Mouse (Mus musculus) forebrain, embryonic 13.5 days (tissue): ENCODE measurements at regions not wholly inside any gene's neighbourhood (a gene's known extent, or its start where the extent isn't known, plus 50 kb on each side); places are given as distances from the start of the nearest gene placed in this dataset.
A peak's percentile ranks its signal among the peaks of the same experiment; 100 is the strongest.

ENCODE experiments used
- ATAC-seq: fragments of 200-750 bp; cut with Nextera tagmentation; 2 replicates; pipeline ENCODE4 v1.8.0; 2017
- H3K27ac ChIP-seq: fragments of 300-500 bp; sonication (generic); 2 replicates; pipeline ENCODE4 v1.5.1; 2015; ENCODE audit warnings: inconsistent platforms, mild to moderate bottlenecking, moderate library complexity
- H3K27me3 ChIP-seq: fragments of 300-500 bp; sonication (generic); 2 replicates; pipeline ENCODE4 v1.6.1; 2015; ENCODE audit warnings: mild to moderate bottlenecking, inconsistent platforms
- H3K36me3 ChIP-seq: fragments of 300-500 bp; sonication (generic); 2 replicates; pipeline ENCODE4 v1.6.1; 2015; ENCODE audit warnings: mild to moderate bottlenecking, inconsistent platforms; ENCODE audit not compliant: poor library complexity, severe bottlenecking
- H3K4me1 ChIP-seq: fragments of 300-500 bp; sonication (generic); 2 replicates; pipeline ENCODE4 v1.6.1; 2015; ENCODE audit warnings: inconsistent platforms
- H3K4me2 ChIP-seq: fragments of 300-500 bp; sonication (generic); 2 replicates; pipeline ENCODE4 v1.6.1; 2015; ENCODE audit warnings: inconsistent platforms, mild to moderate bottlenecking, moderate library complexity
- H3K4me3 ChIP-seq: fragments of 300-500 bp; sonication (generic); 2 replicates; pipeline ENCODE4 v1.5.1; 2015; ENCODE audit warnings: mild to moderate bottlenecking, inconsistent platforms
- H3K9ac ChIP-seq: fragments of 300-500 bp; sonication (generic); 2 replicates; pipeline ENCODE4 v1.6.1; 2015; ENCODE audit warnings: mild to moderate bottlenecking, inconsistent platforms
- H3K9me3 ChIP-seq: fragments of 300-500 bp; sonication (generic); replicated peaks from 2 replicates; pipeline ENCODE4 v1.6.1; 2016; ENCODE audit warnings: inconsistent platforms
- WGBS: fragments of 180-500 bp; shearing (Covaris S2); methylation state at CpG from one replicate; pipeline ENCODE4 v1.1.7; 2015; 5-methylcytosine and 5-hydroxymethylcytosine counted together

DNA sequence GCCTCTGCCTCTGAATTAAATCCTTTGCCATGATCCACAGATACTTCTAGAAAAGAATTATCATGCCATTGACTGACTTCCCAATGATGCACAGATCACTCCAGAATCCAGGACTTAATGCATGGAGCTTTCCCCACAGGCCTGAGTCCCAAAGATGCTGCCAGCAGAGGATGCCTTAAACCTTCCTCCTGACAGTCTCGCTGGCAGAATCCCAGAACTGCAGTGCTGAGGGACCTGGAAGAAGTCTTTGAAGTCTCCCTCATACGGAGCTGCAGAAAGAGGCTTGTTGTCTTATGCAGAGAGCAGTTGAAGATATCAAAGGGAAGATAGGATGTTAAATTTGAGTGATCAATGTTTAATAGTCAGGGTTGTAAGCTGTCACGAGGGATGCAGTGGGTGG, 233.8 kb upstream of the Zmiz1 start:
- H3K27me3 ChIP-seq: no peaks in the 10 kb centered on the region
- ATAC-seq: no peak
- peaks cover 57% of the 10 kb centered on the region for H3K4me1 ChIP-seq
- no peak overlapping the region for H3K4me3 ChIP-seq
- peak overlapping the region; percentile 89 for H3K27ac ChIP-seq
- H3K9ac ChIP-seq: no peak overlapping the region
- no peaks in the 10 kb centered on the region for H3K36me3 ChIP-seq
- 52% methylated on average over 3 of the region's 3 CpGs for WGBS
- H3K9me3 ChIP-seq: no peaks in the 10 kb centered on the region
- H3K4me2 ChIP-seq: peak overlapping the region; percentile 40

DNA sequence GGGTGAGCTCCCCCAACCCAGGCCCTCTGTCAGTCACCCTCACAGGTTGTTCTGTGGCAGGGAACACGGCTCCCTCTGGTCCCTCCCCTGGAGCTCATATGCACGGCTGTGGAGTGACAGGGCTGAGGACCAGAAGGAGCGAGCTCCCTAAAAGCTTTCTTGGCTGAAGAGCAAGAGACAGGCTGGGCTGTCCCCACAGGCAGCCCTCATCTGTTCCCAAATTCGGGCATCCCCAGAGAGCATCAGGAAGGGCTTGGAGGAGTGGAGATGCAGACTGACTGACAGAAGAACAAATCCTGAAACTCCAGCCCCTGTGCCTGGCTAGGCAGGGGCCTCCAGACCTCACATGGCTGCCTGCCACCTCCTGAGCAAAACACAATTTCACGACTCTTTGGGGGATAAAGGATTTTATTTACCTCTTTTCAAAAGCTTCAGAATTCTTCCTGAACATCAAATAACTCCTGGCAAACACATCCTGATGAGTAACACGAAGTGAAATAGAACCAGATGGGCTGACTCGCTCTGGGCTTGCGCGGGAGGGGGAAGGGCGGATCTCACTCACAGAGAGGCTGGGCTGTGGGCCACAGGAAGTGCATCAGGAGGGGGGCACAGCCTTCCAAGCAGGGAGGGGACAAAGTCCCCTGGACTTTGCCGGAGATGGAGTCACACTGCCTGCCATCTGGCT, 232.7 kb upstream of the Zmiz1 start:
- Histone ChIP-seq H3K4me1 (peaks cover 61% of the 10 kb centered on the region), H3K27me3 (no peaks in the 10 kb centered on the region), H3K27ac (peak overlapping the region; percentile 89), H3K4me3 (0 out of 2 replicates have a peak overlapping the region, but pooled peaks have one; percentile 0), H3K9me3 (no peaks in the 10 kb centered on the region), H3K9ac (peak overlapping the region; percentile 31; the same call in 1 of the 2 replicates), H3K36me3 (no peaks in the 10 kb centered on the region), H3K4me2 (peak overlapping the region; percentile 40)
- 8% methylated on average over 11 of the region's 11 CpGs for WGBS
- ATAC-seq: peak; percentile 93

DNA sequence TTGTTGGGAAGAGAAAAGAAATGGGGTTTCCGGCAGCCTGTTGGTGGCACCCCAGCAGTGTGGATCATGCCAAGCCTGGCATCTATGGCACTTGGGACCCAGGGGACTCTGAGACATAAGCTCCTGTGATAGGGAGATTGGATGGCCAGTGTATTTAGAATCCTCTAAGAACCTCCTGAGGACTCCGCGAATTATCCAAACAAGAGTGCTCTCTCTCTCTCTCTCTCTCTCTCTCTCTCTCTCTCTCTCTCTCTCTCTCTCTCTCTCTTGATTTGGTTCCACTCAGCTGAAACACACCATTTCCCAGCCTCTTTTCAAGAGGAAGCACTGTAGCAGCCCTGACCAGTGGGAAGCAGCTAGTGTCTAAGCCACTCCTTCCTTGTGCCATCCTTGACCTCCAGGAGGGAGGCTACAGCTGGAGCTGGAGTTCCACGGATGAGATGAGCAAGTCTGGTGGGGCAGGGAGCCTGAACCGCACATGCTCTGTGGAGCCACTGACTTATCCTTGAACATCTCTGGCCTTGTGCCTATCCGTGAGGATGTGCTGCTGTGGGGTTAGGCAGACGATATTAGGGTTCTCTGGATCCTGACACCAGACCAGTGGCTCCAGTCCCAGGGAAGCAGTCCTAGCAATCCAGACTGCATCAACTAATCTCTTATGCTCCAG, 232.0 kb upstream of the Zmiz1 start:
- ATAC-seq: no peak
- H3K27ac ChIP-seq: peak overlapping the region; percentile 89
- H3K4me3 ChIP-seq: no peak overlapping the region
- no peaks in the 10 kb centered on the region for H3K27me3 ChIP-seq
- H3K4me2 ChIP-seq: peak overlapping the region; percentile 40
- H3K9ac ChIP-seq: 0 out of 2 replicates have a peak overlapping the region, but pooled peaks have one; percentile 31
- 53% methylated on average over 7 of the region's 7 CpGs for WGBS
- H3K9me3 ChIP-seq: no peaks in the 10 kb centered on the region
- H3K4me1 ChIP-seq: peaks cover 64% of the 10 kb centered on the region
- H3K36me3 ChIP-seq: no peaks in the 10 kb centered on the region

GRCm38 (mm10) chr14:25228321-25229047, 230.5 kb upstream of the Zmiz1 start:
- H3K9me3 ChIP-seq: no peaks in the 10 kb centered on the region
- no peak overlapping the region for H3K9ac ChIP-seq
- peaks cover 62% of the 10 kb centered on the region for H3K4me1 ChIP-seq
- H3K4me3 ChIP-seq: no peak overlapping the region
- WGBS: 82% methylated on average over 13 of the region's 13 CpGs
- no peaks in the 10 kb centered on the region for H3K36me3 ChIP-seq
- no peaks in the 10 kb centered on the region for H3K27me3 ChIP-seq
- no peak overlapping the region for H3K4me2 ChIP-seq
- H3K27ac ChIP-seq: no peak overlapping the region
- ATAC-seq: no peak

GRCm38 (mm10) chr14:25229569-25229968, 229.4 kb upstream of the Zmiz1 start:
- Histone ChIP-seq H3K27me3 (no peaks in the 10 kb centered on the region; the same call in 1 of the 2 replicates), H3K9me3 (no peaks in the 10 kb centered on the region), H3K36me3 (no peaks in the 10 kb centered on the region), H3K9ac (0 out of 2 replicates have a peak overlapping the region, but pooled peaks have one; percentile 18), H3K4me1 (peaks cover 62% of the 10 kb centered on the region), H3K27ac (peak overlapping the region; percentile 44), H3K4me3 (no peak overlapping the region), H3K4me2 (no peak overlapping the region)
- 63% methylated on average over 6 of the region's 6 CpGs for WGBS
- no peak for ATAC-seq

DNA sequence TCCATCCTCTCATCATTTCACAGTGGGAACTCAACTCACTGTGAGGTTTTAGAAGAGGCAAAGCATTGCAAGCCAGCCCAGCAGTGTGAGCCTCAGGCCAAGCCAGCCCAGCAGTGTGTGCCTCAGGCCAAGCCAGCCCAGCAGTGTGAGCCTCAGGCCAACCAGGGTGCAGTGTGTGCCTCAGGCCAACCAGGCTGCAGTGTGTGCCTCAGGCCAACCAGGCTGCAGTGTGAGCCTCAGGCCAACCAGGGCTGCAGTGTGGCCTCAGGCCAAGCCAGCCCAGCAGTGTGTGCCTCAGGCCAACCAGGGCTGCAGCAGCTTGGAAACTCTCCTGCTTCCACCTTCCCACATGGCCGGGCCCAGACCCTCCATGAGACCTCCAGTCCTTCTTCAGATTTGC, 227.1 kb upstream of the Zmiz1 start:
- Histone ChIP-seq H3K27ac (no peak overlapping the region), H3K4me1 (peaks cover 43% of the 10 kb centered on the region), H3K9ac (no peak overlapping the region), H3K4me2 (no peak overlapping the region), H3K27me3 (no peaks in the 10 kb centered on the region; the same call in 1 of the 2 replicates), H3K36me3 (no peaks in the 10 kb centered on the region), H3K4me3 (no peak overlapping the region), H3K9me3 (no peaks in the 10 kb centered on the region)
- WGBS: 58% methylated on average over 1 of the region's 1 CpGs
- no peak for ATAC-seq

GRCm38 (mm10) chr14:25236421-25236973, 222.5 kb upstream of the Zmiz1 start:
- Histone ChIP-seq H3K9ac (no peak overlapping the region), H3K4me1 (peaks cover 10% of the 10 kb centered on the region; the same call in 1 of the 2 replicates), H3K4me3 (no peak overlapping the region), H3K27me3 (no peaks in the 10 kb centered on the region; the same call in 1 of the 2 replicates), H3K9me3 (no peaks in the 10 kb centered on the region), H3K27ac (no peak overlapping the region), H3K4me2 (no peak overlapping the region), H3K36me3 (no peaks in the 10 kb centered on the region)
- 82% methylated on average over 13 of the region's 13 CpGs for WGBS
- no peak for ATAC-seq

GRCm38 (mm10) chr14:25239335-25239960, 219.5 kb upstream of the Zmiz1 start:
- Histone ChIP-seq H3K4me1 (peaks cover 20% of the 10 kb centered on the region), H3K9me3 (no peaks in the 10 kb centered on the region), H3K4me2 (no peak overlapping the region), H3K9ac (no peak overlapping the region), H3K27me3 (no peaks in the 10 kb centered on the region), H3K36me3 (no peaks in the 10 kb centered on the region), H3K27ac (no peak overlapping the region), H3K4me3 (no peak overlapping the region)
- 50% methylated on average over 3 of the region's 3 CpGs for whole genome bisulfite sequencing
- no peak for ATAC-seq

DNA sequence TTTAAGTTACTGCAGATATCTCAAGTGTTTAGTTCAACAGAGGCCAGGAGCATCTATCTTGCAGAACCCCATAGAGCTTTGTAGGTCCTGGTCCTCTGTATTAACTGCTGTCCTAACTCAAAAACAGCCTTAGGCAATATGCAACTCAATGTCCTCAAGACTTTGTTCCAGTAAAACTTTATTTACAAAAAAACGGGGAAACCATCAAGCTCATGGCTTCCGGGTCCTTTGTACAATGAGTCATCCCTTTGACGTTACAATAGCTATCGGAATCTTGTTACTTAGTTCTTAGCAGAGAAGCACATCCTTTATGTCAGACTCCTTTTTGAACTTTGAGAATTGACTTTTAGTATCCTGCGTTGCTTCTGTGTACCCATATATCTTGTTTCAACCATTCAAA, 216.2 kb upstream of the Zmiz1 start:
- Histone ChIP-seq H3K9ac (no peak overlapping the region), H3K4me2 (no peak overlapping the region), H3K36me3 (no peaks in the 10 kb centered on the region), H3K4me3 (no peak overlapping the region), H3K27ac (no peak overlapping the region), H3K9me3 (no peaks in the 10 kb centered on the region), H3K4me1 (peaks cover 14% of the 10 kb centered on the region), H3K27me3 (0 out of 2 replicates have a peak, but pooled peaks cover 3% of the 10 kb centered on the region)
- 93% methylated on average over 5 of the region's 5 CpGs for WGBS
- ATAC-seq: no peak

- H3K27ac ChIP-seq: 0 out of 2 replicates have a peak overlapping the region, but pooled peaks have one; percentile 27
- WGBS: 24% methylated on average over 4 of the region's 4 CpGs
Measured at GRCm38 (mm10) chr14:25243289-25243688, 215.7 kb upstream of the Zmiz1 start.

GRCm38 (mm10) chr14:25243698-25244097, 215.3 kb upstream of the Zmiz1 start:
- 0 out of 2 replicates have a peak, but pooled peaks cover 3% of the 10 kb centered on the region for H3K27me3 ChIP-seq
- peak overlapping the region; percentile 27; the same call in 1 of the 2 replicates for H3K27ac ChIP-seq
- WGBS: 68% methylated on average over 5 of the region's 5 CpGs
- H3K4me2 ChIP-seq: no peak overlapping the region
- no peaks in the 10 kb centered on the region for H3K36me3 ChIP-seq
- H3K9me3 ChIP-seq: no peaks in the 10 kb centered on the region
- peaks cover 14% of the 10 kb centered on the region for H3K4me1 ChIP-seq
- no peak overlapping the region for H3K9ac ChIP-seq
- H3K4me3 ChIP-seq: no peak overlapping the region
- no peak for ATAC-seq

More at GRCm38 (mm10) chr14:25243289-25243688, 215.7 kb upstream of the Zmiz1 start:
- Histone ChIP-seq H3K4me1 (peaks cover 14% of the 10 kb centered on the region), H3K36me3 (no peaks in the 10 kb centered on the region), H3K9me3 (no peaks in the 10 kb centered on the region), H3K27me3 (0 out of 2 replicates have a peak, but pooled peaks cover 3% of the 10 kb centered on the region), H3K4me3 (no peak overlapping the region), H3K9ac (no peak overlapping the region), H3K4me2 (no peak overlapping the region)
- no peak for ATAC-seq
